Mouse (Mus musculus) intestine, embryonic 14.5 days (tissue): ENCODE measurements around the gene Zmynd11. TPM values are rescaled to one million over a fixed set of nuclear protein-coding genes. Genes with fewer than 3 reads are reported as not detected.

ENCODE experiments used
- ATAC-seq: fragments of 200-750 bp; cut with Nextera tagmentation; replicated peaks from 2 replicates; pipeline ENCODE4 v1.8.0; 2017; ENCODE audit warnings: low read depth, moderate number of reproducible peaks, moderate TSS enrichment, moderate library complexity; ENCODE audit not compliant: low FRiP score, low TSS enrichment
- DNase-seq: peaks from one replicate; pipeline ENCODE4 v3.0.0-alpha.2; 2018; ENCODE audit warnings: low spot score
- H3K27ac ChIP-seq: fragments of 300-500 bp; sonication (generic); 2 replicates; pipeline ENCODE4 v1.5.1; 2014; ENCODE audit warnings: low read depth, mild to moderate bottlenecking, control low read depth
- H3K27me3 ChIP-seq: fragments of 300-500 bp; sonication (generic); replicated peaks from 2 replicates; pipeline ENCODE4 v1.6.1; 2014; ENCODE audit warnings: low read length, control low read depth; ENCODE audit not compliant: control insufficient read depth, insufficient read depth
- H3K36me3 ChIP-seq: fragments of 300-500 bp; sonication (generic); 2 replicates; pipeline ENCODE4 v1.6.1; 2014; ENCODE audit warnings: low read length, control low read depth; ENCODE audit not compliant: control insufficient read depth, insufficient read depth
- H3K4me1 ChIP-seq: fragments of 300-500 bp; sonication (generic); replicated peaks from 2 replicates; pipeline ENCODE4 v1.6.1; 2014; ENCODE audit warnings: low read length, control low read depth, mixed read lengths; ENCODE audit not compliant: control insufficient read depth, insufficient read depth
- H3K4me2 ChIP-seq: fragments of 300-500 bp; sonication (generic); 2 replicates; pipeline ENCODE4 v1.6.1; 2014; ENCODE audit warnings: low read length
- H3K4me3 ChIP-seq: fragments of 300-500 bp; sonication (generic); 2 replicates; pipeline ENCODE4 v1.5.1; 2014; ENCODE audit warnings: low read depth, low read length, control low read depth, mixed read lengths
- H3K9ac ChIP-seq: fragments of 300-500 bp; sonication (generic); 2 replicates; pipeline ENCODE4 v1.6.1; 2014; ENCODE audit warnings: mild to moderate bottlenecking, low read length
- H3K9me3 ChIP-seq: fragments of 300-500 bp; sonication (generic); 2 replicates; pipeline ENCODE4 v1.6.1; 2016; ENCODE audit warnings: low read length, control low read depth; ENCODE audit not compliant: control insufficient read depth
- WGBS: fragments of 180-500 bp; shearing (Covaris S2); extraction: QIAGEN DNeasy Blood & Tissue Kit; methylation state at CpG from one replicate; pipeline ENCODE4 v1.1.7; 2014; 5-methylcytosine and 5-hydroxymethylcytosine counted together
- polyA plus RNA-seq: library from polyadenylated mRNA; unstranded; fragments of >200 nt; fragmentation: Nextera tagmentation; extraction: Ambion mirVana; gene quantifications from 2 replicates; pipeline ENCODE4 v1.2.1, GENCODE M21; 2014

Zmynd11 gene
- 117 and 123 TPM in 2 replicates for polyA plus RNA-seq

DNA sequence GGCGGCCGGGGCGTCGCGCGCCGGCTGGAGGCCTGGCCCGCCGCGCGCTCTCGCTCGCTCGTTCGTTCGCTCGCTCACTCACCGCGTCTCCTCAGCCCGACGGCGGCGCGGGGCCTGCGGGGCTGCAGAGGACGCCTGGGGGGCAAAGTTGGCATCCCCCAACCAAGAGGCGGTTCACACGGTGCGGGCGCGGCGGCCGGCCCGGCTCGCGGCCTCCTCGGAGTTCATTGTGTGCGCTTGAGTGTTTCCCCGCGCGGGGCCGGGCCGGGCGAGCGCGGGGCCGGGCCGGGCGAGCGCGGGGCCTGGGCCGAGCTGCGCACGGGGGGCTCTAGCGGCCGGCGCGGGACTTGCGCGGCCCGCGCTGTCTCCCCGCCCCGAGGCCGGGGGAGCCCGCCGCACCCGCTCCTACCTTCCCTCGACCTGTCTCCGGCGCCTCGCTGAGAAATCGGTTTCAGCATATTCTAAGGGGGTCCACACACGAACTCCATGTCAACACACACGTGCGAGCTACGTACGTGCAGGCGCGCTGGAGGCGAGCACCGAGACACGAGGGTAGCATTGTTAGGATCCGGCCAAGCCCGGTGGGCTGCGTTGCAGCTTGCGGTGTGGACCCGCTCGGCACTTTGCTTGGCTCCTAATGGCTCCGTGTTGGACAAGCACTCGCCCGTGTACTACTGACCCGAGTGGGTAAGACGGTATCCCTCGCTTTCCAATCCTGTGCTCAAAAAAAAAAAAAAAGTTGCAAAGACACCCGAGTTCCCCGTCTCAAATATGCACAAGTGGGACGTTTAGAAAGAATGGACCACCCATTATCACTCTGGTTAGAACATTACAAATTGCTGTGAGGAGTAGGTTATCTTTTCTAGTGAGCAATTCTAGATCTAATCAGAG lies at the start of gene Zmynd11:
Gene Zmynd11, minus strand, starts transcription at position 685 of the 891 bp plus-strand sequence.
- DNase-seq = peak; percentile 83
- WGBS = under 1% methylated on average over 67 of the region's 98 CpGs

GRCm38 (mm10) chr13:9795889-9796631 lies 30.9 kb upstream of the Zmynd11 start:
- Histone ChIP-seq H3K9me3 (no peaks in the 10 kb centered on the region), H3K9ac (peak overlapping the region; percentile 14; the same call in 1 of the 2 replicates), H3K4me2 (peak overlapping the region; percentile 47), H3K4me1 (0 out of 2 replicates have a peak, but pooled peaks cover 3% of the 10 kb centered on the region), H3K36me3 (no peaks in the 10 kb centered on the region), H3K27ac (no peak overlapping the region), H3K4me3 (peak overlapping the region; percentile 22; the same call in 1 of the 2 replicates), H3K27me3 (no peaks in the 10 kb centered on the region)
- peak; percentile 54 for DNase-seq
- ATAC-seq = no peak
- 15% methylated on average over 12 of the region's 12 CpGs for WGBS

More for the DNA sequence above, at the start of gene Zmynd11:
- peak within 1 kb of the TSS; percentile 99 for H3K27ac ChIP-seq
- H3K4me3 ChIP-seq = peak within 1 kb of the TSS; percentile 91
- H3K36me3 ChIP-seq = no peaks in the 10 kb centered on the region
- H3K9me3 ChIP-seq = no peaks in the 10 kb centered on the region
- peak; percentile 88 for ATAC-seq
- H3K27me3 ChIP-seq = no peaks in the 10 kb centered on the region
- H3K4me2 ChIP-seq = peak within 1 kb of the TSS; percentile 84
- H3K9ac ChIP-seq = peak within 1 kb of the TSS; percentile 99
- peaks cover 34% of the 10 kb centered on the region for H3K4me1 ChIP-seq

DNA sequence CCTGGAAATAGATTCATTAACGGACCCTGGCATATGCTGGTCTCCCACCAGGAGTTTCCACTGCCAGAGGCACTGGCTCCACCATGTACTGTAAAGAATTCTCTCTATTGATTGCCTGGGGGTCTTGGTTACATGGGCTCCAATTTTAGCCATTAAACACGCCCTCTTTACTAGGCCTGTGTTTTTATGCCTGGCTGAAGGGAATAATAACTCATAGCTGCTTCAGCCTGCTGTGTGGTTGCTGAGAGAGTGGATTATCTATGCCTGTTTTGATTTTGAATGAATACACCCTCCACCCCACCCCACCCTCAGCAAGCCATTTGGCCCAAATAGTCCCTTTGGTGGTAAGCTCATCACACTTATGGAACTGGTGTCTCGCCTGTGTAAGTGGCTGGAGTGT lies 20.9 kb upstream of the Zmynd11 start:
- no peak overlapping the region for H3K4me2 ChIP-seq
- H3K4me1 ChIP-seq = no peaks in the 10 kb centered on the region
- WGBS = 64% methylated on average over 3 of the region's 3 CpGs
- no peak for ATAC-seq
- H3K27ac ChIP-seq = no peak overlapping the region
- H3K9me3 ChIP-seq = no peaks in the 10 kb centered on the region
- no peak overlapping the region for H3K9ac ChIP-seq
- H3K36me3 ChIP-seq = no peaks in the 10 kb centered on the region
- H3K4me3 ChIP-seq = no peak overlapping the region
- no peak for DNase-seq
- H3K27me3 ChIP-seq = no peaks in the 10 kb centered on the region

GRCm38 (mm10) chr13:9783717-9784116 lies 18.6 kb upstream of the Zmynd11 start:
- ATAC-seq (no peak), DNase-seq (no peak)
- WGBS = 79% methylated on average over 3 of the region's 3 CpGs
- Histone ChIP-seq H3K9ac (no peak overlapping the region), H3K27me3 (no peaks in the 10 kb centered on the region), H3K4me1 (no peaks in the 10 kb centered on the region), H3K4me3 (no peak overlapping the region), H3K27ac (no peak overlapping the region), H3K4me2 (no peak overlapping the region), H3K36me3 (no peaks in the 10 kb centered on the region), H3K9me3 (no peaks in the 10 kb centered on the region)

GRCm38 (mm10) chr13:9775901-9776300 lies 10.8 kb upstream of the Zmynd11 start:
- no peak overlapping the region for H3K4me3 ChIP-seq
- H3K4me2 ChIP-seq = no peak overlapping the region
- ATAC-seq (no peak), DNase-seq (no peak)
- no peaks in the 10 kb centered on the region for H3K9me3 ChIP-seq
- no peak overlapping the region for H3K27ac ChIP-seq
- 30% methylated on average over 5 of the region's 5 CpGs for WGBS
- no peaks in the 10 kb centered on the region for H3K4me1 ChIP-seq
- H3K9ac ChIP-seq = no peak overlapping the region
- no peaks in the 10 kb centered on the region for H3K36me3 ChIP-seq
- no peaks in the 10 kb centered on the region for H3K27me3 ChIP-seq

DNA sequence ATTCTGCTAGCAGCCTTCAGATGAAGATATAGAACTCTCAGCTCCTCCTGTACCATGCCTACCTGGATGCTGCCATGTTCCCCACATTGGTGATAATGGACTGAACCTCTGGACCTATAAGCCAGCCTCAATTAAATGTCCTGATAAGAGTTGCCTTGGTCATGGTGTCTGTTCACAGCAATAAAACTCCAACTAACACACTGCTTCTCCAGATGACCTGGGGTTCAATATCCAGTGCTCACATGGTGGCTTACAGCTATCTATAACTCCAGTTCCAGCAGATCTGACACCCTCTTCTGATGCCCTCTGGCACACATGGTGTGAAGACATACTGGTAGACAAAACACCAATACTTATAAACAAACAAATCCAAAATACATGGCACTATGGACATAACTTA lies 8.9 kb upstream of the Zmynd11 start:
- Histone ChIP-seq H3K4me2 (no peak overlapping the region), H3K27me3 (no peaks in the 10 kb centered on the region), H3K36me3 (no peaks in the 10 kb centered on the region), H3K4me3 (no peak overlapping the region), H3K27ac (no peak overlapping the region), H3K4me1 (no peaks in the 10 kb centered on the region), H3K9ac (no peak overlapping the region), H3K9me3 (no peaks in the 10 kb centered on the region)
- ATAC-seq (no peak), DNase-seq (no peak)

DNA sequence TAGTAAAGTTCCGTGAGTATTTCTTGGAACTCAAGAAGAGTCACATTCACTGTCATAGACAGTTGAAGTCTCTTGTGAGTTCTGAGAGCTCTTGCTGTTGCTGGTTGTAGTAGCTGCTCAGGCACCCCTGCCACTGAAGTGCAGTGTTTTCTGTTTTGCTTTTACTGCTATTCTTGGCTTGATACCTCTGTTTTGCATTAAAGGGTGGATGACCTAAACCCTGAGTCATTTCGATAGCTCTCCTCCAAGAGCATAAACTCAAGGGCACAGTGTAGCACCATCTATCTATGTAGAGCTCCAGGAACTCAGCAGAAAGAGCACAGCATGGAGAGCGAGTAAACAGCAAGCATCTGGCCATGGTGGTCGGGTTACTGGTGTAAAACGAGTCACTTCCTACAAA lies 2.1 kb upstream of the Zmynd11 start:
- no peaks in the 10 kb centered on the region for H3K9me3 ChIP-seq
- WGBS = 51% methylated on average over 5 of the region's 5 CpGs
- no peak for ATAC-seq
- H3K4me2 ChIP-seq = no peak overlapping the region
- H3K27me3 ChIP-seq = no peaks in the 10 kb centered on the region
- H3K27ac ChIP-seq = no peak overlapping the region
- DNase-seq = no peak
- H3K9ac ChIP-seq = no peak overlapping the region
- H3K36me3 ChIP-seq = no peaks in the 10 kb centered on the region
- H3K4me3 ChIP-seq = no peak overlapping the region
- H3K4me1 ChIP-seq = peaks cover 14% of the 10 kb centered on the region

DNA sequence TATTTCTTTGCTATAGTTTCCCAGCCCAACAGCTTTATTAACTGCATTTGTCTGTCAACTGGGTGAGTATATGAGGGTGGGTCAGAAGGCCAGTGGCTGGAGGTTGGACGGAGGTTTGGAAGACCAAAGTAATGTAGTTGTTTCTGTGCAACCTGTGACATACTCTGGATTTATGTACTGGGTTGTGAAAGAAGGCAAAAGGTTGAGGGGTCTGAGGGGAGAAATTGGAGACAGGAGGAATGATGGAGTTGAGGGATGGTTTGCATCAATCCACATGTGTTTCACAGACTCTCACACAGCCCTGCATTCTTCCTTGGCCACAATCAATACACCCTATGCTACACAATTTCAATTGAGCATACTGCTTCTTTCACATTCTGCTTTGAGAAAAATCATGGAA lies 1.4 kb upstream of the Zmynd11 start:
- Histone ChIP-seq H3K4me2 (no peak overlapping the region), H3K27me3 (no peaks in the 10 kb centered on the region), H3K9ac (no peak overlapping the region), H3K36me3 (no peaks in the 10 kb centered on the region), H3K4me3 (no peak overlapping the region), H3K27ac (no peak overlapping the region), H3K4me1 (peaks cover 21% of the 10 kb centered on the region), H3K9me3 (no peaks in the 10 kb centered on the region)
- WGBS = 77% methylated on average over 1 of the region's 1 CpGs
- ATAC-seq (no peak), DNase-seq (no peak)
